Mouse (Mus musculus): Measurements from ENCODE around the gene Gm12830.

Gm12830 gene

GRCm38 (mm10) chr4:114843097-114843721 is 21.7 kb downstream of the Gm12830 start:
- peak; percentile 48 for DNase-seq (ENCODE audit: low read depth, low spot score)

DNA sequence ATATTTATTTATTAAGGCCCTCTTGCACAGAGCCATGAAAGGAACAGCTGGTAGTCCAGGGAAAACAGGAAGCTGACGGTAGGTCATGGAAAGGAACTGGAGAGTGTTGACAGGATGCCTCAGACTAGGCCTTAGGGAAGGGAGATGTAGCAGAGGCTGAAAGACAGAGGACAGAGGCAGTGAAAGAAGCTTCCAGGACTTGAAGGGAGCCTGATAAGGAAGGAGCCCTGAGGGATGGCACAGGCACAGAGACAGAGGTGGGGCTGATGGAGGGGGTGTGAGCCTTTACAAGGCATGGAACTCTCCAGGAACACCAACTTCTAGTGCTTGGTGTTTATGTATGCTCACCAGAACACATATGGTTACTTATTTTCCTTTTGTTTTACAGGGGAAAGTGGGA is 23.1 kb downstream of the Gm12830 start:
- no peak for DNase-seq (ENCODE audit: low read depth, low spot score)

DNA sequence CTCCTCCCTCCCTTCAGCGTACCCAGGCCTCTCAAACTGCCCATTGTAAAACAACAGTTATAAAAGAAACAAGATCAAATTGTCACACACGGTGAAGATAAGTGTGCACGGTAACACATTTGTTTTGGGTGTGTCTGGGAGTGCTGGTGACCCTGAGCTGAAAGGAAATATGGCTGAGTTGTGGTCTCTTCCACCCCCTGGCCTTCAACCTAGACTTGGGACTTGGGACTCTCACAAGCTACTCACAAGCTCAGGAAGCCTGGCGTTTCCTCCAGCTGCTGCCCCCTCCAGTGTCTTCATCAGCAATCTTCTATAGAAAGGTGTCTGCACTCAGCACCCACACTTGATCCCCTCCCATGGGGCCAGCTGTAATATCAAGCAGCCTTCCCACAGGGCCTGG is 24.1 kb downstream of the Gm12830 start:
- no peak for DNase-seq (ENCODE audit: low read depth, low spot score)

DNA sequence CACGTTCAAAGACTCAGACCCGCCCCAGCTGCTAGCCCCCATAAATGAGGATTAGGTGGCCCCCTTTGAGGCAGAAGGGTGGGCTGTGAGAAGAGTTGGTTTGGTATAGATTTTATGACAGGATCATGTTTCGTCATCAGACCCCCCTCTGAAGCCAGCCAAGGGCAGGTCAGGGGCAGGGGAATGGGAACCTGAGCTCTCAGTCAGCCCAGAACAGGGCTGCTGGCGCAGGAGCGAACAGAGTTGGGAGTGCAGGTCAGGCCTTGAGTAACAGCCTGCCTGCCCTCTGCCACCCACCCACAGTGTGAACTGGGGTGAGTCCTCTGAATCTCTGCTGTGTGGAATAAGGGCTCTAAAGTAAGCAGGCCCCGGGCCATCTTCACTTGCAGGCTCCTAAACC is 25.2 kb downstream of the Gm12830 start:
- no peak for DNase-seq (ENCODE audit: low read depth, low spot score)

DNA sequence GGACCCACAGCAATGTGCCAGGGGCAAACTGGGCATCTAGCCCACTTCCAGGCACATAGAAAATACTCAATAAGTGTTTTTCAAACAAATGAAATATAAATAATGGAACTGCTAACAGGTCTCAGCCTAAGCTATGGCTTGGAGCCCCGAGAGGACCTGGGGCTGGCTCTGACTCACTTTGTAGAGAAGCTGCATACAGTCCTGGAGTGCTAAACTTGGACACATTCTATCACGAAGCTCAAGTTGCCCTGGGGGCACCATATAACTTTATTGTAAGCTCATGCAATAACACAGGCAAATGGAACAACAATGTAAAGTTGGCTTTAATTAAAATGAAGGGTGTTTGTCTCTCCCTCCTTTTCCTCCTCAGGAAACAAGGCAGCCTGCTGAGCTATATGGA is 32.4 kb downstream of the Gm12830 start:
- no peak for DNase-seq (ENCODE audit: low read depth, low spot score)

DNA sequence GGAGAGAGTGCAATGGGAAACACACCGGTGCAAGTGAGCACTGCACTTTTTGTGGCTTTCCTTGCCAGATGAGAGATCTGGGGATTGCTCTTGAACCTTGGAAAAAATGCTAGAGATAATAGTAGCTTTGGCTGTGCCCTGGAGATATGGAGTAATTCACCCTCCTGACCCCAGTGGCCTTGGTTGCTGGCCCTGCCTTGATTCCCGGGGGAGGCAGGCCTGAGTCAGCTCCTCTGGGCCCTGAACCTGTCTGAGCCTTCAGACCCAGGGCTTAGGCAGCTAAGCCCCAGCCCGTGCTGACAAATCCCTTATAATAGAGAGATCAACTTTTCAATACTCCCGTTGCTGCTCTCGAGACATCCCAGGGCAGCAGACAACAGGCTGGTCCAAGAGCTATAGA is 36.9 kb downstream of the Gm12830 start:
- DNase-seq (ENCODE audit: low read depth, low spot score): no peak

- DNase-seq (ENCODE audit: low read depth, low spot score): no peak
These were observed 41.6 kb downstream of the Gm12830 start for GRCm38 (mm10) chr4:114863166-114863565.

DNA sequence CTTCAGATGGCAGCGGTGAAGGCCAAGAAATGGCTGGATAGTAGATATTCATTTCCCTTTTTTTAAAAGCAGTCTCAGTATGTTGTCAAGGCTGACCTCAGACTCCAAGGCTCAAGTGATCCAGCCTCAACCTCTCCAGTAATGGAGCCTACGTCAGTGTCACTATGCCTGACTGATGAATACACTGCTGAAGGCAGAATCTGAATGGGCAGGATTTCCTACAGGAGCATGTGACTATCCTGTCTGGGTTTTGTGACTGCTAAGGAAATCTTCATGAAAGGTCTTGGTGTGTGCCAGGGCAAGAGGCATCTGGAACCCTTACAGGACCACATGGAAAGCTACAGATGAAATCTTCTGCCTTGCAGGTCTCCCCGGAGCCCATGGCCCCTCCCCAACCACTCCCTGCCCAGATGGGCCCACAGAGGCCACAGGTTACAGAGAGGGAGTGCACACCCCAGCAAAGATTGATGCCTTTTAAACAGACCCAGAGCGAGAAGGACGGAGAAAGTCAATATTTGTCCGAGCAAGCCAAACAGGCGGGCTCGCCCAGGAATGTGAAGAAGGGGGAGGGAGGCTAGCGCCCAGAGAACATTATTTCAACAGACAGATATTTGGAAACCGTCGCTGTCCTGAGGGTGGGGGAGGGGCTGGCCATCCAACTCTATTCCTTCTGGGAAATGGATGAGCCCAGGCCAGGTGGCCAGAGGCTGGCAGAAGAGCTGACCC is 48.4 kb downstream of the Gm12830 start:
- no peak for DNase-seq (ENCODE audit: low read depth, low spot score)

GRCm38 (mm10) chr4:114876441-114876972 is 55.0 kb downstream of the Gm12830 start:
- DNase-seq (ENCODE audit: low read depth, low spot score): peak; percentile 64

- no peak for DNase-seq (ENCODE audit: low read depth, low spot score)
These were observed 60.7 kb downstream of the Gm12830 start for GRCm38 (mm10) chr4:114882232-114882631.

GRCm38 (mm10) chr4:114897853-114898252 is 76.3 kb downstream of the Gm12830 start:
- no peak for DNase-seq (ENCODE audit: low read depth, low spot score)

- no peak for DNase-seq (ENCODE audit: low read depth, low spot score)
These were observed 78.4 kb downstream of the Gm12830 start for GRCm38 (mm10) chr4:114899885-114900284.

DNA sequence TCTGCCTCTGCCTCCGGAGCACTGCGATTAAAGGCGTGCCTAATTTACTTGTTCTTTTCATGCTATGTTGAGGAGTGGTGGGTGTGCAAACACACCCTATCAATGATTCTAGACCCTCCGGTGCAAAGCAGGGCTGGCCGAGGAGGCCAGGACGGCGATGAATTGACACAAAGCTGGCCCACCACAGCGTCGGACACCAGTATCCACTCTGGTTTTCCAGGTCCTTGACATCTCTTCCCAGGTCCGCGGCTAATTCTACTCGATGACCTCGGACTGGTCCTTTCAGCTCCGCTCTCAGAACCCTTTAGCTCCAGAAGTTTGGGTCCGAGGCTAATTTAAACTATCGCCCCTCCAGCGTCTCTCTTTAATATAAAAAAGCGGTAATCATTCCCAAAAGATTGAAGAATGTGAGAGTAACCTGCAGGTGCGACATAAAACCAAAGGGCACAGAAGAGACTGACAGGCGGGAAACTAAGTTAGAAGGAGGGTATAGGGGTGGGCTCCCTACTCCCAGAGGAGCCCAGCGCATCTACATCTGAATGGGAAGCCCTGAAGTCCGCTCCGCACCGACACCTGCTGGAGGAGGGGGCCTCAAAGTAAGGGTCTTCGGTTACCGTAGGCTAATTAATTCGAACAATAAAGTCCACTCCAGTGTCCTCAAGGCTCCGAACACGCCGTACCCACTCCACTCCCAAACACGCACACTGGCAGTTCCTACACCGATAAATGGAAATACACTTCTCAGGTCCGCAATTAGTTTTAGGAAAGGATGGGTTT is 79.5 kb downstream of the Gm12830 start:
- no peak for DNase-seq (ENCODE audit: low read depth, low spot score)

DNA sequence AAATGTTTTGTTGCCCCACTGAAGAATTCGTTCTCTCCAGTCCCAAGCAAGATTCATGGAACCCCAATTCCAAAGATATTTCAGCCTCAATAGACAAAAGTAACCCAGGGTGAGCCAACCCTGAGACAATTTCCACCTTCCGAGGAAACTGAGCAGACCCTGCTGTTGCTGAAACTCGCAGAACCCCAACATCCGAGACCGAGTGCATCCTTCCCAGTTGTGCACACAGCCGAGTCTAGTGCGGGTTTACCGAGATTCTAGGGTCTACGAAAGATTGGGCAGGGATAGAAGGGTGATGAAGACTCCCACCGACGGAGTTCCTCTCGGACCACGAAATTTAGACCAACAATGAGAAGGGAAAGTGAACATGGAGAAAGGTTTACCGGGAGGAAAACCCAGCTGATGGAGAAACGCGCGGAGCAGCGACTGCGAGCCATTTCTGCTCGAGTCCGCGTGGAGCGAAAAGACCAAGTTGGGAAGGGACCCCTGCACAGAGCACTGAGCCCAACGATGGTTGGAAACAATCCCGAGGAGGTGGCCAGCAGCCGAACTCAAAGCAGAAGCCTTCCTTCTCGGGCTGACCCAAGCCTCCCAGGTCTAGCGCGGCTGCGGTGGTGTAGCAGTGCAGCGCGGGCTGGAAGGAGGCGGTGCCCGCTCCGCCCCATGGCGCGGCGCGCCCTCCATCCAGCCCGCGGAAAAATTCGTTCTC is 80.3 kb downstream of the Gm12830 start:
- DNase-seq (ENCODE audit: low read depth, low spot score): peak; percentile 35

DNA sequence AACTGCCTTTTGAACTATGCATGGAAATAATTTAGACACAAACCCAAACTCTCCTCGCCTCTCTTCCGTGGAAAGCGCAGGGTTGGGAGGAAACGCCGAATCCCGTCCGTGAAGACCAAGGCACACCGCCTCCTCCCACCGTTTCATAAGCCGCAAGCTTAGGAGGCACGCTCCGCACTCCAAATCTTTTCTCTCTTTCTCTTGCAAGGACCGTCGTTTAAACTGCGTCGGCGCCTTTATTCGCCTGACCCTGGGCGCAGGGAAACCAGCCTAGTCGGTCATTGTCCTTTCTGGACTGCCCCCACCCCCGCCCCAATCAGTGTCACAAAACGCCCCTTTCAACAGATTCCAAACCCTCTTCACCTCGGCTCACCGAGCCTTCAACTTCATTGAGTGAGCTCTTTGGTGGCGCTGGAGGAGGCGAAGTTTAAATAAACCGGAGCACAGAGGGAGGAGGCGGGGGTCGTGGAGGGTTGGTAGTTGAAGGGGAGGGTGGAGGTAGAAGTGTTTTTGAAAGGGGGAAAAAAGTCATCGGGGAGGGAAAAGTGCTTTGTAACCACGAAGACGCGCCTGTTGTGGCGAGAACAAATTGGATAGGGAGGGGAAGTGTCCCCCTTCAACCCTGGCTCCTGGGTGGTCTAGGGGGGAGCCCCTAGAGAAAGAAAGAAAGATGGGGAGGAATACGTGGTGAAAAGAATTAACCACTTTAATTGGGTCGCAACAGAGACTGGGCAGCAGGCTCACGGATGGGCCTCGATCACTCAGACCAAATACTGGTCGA is 81.3 kb downstream of the Gm12830 start:
- peak; percentile 51 for DNase-seq (ENCODE audit: low read depth, low spot score)

GRCm38 (mm10) chr4:114903422-114903782 is 81.9 kb downstream of the Gm12830 start:
- no peak for DNase-seq (ENCODE audit: low read depth, low spot score)

GRCm38 (mm10) chr4:114905501-114905900 is 84.0 kb downstream of the Gm12830 start:
- DNase-seq (ENCODE audit: low read depth, low spot score): no peak
